Mouse (Mus musculus): ENCODE measurements around the gene Pik3r2.
A peak's percentile ranks its signal among the peaks of the same experiment; 100 is the strongest.

Pik3r2 gene

DNA sequence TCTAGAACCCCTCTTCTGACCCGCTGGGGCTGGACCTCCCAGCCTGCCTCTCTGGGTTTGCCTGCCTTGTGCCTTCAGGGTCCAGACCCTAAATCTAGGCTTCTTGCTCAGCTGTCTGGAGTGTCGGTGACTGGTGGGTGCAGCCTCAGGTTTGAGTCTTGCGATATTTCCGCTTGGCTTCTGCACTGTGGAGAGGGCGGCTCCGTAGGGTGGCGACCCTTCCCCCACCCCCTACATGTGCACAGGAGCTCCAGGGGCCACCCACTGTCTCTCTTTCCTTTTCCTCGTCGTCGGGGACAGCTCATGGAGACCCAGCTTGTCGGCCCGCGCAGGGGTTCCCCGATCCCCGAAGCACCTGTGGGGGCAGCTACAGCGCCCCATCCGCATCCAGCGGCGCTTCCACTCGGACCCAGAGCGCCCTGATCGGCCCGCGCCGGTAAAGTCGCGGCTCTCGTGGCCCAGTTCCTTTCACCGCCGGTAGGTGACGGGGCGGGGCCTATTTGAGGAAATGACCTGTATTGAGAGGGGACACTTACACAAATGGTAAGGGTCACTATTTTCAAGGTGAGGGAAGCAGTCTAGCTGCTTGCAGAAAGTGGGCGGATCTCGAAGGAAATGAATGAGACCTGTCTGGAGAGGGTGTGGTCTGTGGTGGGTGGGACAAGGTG lies 46.6 kb downstream of the Pik3r2 start:
- DNase-seq (ENCODE audit: low read depth, low spot score) = peak; percentile 81
- Histone ChIP-seq H3K27me3 (ENCODE audit: control insufficient read depth, insufficient read depth, low read length, poor library complexity, severe bottlenecking) (no peaks in the 10 kb centered on the region), H3K36me3 (ENCODE audit: control insufficient read depth, insufficient read depth, low read length, poor library complexity, severe bottlenecking) (no peaks in the 10 kb centered on the region)

DNA sequence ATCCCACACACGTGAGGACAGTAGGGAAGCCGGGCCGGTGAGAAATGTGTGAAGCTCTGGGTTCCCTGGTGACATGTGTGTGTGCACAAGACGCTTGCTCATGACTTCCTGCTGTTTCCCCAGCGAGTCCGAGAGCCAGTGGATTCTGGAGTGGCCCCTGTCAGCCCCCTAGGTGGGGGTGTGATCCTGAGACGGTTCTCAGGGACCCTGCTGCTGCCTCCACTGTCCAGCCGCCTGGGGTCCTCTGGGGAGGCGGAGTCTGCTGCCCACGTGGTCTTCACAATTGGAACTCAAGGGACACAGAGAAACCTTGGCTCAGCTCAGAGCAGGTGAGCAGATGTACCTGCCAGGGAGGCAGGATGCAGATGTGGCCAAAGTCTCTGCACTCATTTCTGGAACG lies 49.8 kb downstream of the Pik3r2 start:
- no peak for DNase-seq (ENCODE audit: low read depth, low spot score)
- Histone ChIP-seq H3K36me3 (ENCODE audit: control insufficient read depth, insufficient read depth, low read length, poor library complexity, severe bottlenecking) (no peaks in the 10 kb centered on the region), H3K27me3 (ENCODE audit: control insufficient read depth, insufficient read depth, low read length, poor library complexity, severe bottlenecking) (no peaks in the 10 kb centered on the region)

DNA sequence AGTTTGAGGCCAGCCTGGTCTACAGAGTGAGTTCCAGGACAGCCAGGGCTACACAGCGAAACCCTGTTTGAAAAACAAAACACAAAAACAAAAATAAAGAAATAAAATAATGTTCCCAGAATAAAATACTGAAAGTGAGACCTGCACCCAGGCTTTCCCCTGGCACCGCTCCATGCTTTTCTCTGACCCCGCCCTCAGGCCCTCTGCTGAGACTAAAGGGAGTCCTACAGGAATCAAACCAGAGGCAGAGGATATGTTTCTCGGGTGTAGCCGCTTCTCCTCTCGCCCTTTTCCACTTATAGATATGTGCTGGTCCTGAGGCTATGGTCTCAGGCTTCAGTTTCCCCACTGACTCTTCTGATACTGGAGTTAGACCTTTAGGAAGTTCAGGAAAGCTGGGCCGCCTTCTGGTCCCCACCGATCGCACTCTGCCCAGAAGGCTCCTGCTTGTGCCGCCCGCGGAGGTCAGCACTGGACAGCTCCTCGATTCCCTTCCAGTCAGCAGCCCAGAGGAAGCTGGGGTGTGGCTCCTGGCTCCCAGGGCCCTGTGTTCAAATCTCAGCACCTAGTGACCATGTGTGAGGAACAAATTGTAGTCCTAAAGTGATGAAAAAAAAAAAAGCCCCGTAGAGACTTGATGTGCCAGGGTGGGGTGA lies 50.6 kb downstream of the Pik3r2 start:
- Histone ChIP-seq H3K27me3 (ENCODE audit: control insufficient read depth, insufficient read depth, low read length, poor library complexity, severe bottlenecking) (no peaks in the 10 kb centered on the region), H3K36me3 (ENCODE audit: control insufficient read depth, insufficient read depth, low read length, poor library complexity, severe bottlenecking) (no peaks in the 10 kb centered on the region)
- DNase-seq (ENCODE audit: low read depth, low spot score) = no peak

DNA sequence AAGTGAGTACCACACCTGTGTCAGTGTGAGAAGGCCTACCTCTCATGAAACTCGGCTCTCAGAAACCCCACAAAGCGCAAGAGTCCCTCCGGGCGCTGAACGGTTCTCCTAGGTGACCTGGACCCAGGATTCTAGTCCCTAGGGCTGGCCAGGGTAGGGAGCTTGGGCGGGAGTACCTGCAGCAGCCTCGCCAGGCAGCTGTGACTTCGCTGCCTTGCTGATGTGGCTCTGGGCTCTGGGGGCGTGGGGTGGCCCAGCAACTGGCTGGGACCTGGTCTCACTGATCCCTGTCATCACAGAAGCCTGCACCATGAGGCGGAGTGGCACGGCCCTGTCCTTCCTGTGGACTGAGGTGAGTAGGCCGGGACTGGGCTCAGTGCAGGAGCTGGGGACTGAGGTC lies 52.3 kb downstream of the Pik3r2 start:
- no peaks in the 10 kb centered on the region for H3K36me3 ChIP-seq (ENCODE audit: control insufficient read depth, insufficient read depth, low read length, poor library complexity, severe bottlenecking)
- DNase-seq (ENCODE audit: low read depth, low spot score) = no peak
- H3K27me3 ChIP-seq (ENCODE audit: control insufficient read depth, insufficient read depth, low read length, poor library complexity, severe bottlenecking) = no peaks in the 10 kb centered on the region

DNA sequence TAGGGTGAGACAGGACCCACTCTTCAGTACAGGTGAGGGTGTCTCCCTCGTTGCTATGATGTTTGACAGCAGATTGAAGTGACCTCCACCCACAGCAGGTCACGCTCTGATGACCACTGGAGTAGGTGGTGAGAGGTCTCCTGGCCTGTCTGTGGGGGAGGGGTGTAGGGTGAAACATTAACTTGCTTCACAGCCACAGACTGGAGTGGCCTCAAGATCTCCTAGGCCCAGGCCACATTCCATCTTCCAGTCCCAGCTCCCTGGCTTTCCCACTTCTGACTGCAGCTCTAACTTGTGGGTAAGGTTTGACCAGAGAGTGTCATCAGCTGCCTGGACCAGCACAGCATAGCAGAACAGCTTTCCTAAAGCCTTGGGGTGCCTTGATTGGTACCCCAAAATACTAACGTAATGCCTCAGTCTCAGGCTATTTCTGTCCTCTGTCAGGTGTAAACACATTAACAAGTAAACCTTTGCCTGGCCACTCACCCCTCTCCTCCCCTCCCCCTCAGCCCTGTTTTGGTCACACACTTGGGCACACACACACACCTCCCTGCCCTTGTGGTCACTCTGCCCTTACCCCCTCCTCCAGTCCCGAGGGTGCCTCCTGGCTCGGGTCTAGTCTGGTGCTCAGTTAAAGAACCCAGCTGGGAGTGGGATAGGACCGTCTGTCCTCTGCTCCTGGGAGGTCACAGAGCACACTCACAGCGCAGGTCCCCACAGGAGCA lies 52.9 kb downstream of the Pik3r2 start, which contains the start of gene Pde4c:
Gene Pde4c (plus strand): TSS at position 235 of the 725 bp plus-strand sequence.
- Histone ChIP-seq H3K36me3 (ENCODE audit: control insufficient read depth, insufficient read depth, low read length, poor library complexity, severe bottlenecking) (no peaks in the 10 kb centered on the region), H3K27me3 (ENCODE audit: control insufficient read depth, insufficient read depth, low read length, poor library complexity, severe bottlenecking) (no peaks in the 10 kb centered on the region)
- no peak for DNase-seq (ENCODE audit: low read depth, low spot score)

DNA sequence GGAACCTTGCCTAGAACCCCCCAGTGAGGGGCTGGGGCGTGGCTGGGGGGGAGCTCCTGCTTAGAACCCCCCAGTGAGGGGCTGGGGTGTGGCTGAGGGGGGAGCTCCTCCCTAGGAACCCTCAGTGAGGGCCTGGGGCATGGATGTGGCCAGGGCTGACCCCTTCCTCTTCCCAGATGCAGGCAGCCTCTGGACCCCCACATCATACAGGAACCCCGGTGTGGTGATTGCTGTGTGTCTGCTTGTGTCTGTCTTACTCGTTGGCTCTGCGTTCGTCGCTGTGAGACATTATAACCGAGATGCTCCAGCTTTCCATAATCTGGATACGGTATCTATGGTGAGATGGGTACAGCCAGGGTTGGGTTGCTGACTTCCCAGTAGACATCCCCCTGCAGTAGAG lies 54.9 kb downstream of the Pik3r2 start:
- DNase-seq (ENCODE audit: low read depth, low spot score) = no peak
- no peaks in the 10 kb centered on the region for H3K27me3 ChIP-seq (ENCODE audit: control insufficient read depth, insufficient read depth, low read length, poor library complexity, severe bottlenecking)
- no peaks in the 10 kb centered on the region for H3K36me3 ChIP-seq (ENCODE audit: control insufficient read depth, insufficient read depth, low read length, poor library complexity, severe bottlenecking)

DNA sequence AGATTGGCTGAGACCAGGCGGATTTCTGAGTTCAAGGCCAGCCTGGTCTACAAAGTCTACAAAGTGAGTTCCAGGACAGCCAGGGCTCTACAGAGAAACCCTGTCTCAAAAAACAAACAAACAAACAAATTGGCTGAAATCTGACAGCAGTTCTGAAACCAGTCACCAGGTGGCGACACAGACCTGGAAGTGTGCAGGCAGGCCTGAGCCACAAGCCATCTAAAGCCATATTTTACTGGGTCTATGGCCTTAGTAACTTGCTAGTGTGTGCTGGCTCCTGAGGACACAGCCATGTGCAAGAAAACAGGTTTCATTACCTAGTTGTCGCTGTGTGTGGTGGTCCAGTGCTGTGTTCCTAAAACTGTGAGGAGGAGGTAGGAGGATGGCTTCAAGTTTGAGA lies 55.8 kb downstream of the Pik3r2 start:
- H3K27me3 ChIP-seq (ENCODE audit: control insufficient read depth, insufficient read depth, low read length, poor library complexity, severe bottlenecking) = no peaks in the 10 kb centered on the region

DNA sequence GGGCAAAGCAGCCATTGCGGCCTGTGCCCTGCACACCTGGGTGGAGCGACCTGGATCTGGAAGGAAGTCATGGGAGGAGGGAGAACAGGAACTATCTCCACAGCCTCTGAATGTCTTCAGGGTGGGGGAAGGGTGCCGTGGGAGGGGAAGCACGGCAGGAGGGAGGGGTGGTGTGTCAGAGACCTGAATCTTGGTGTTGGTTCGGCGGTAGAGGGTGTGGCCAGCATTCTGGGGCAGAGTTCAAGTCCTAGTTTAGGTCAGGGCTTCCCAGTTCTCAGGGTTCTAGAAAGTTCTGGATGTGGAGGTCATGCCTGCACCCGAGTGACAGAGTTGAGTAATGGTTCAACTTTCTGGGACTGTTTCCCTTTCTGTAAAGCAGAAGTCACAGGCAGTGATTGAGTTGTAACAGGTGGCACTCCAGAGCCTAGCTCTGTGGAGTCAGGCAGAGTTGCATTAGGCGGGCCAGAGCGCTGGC lies 56.7 kb downstream of the Pik3r2 start:
- DNase-seq (ENCODE audit: low read depth, low spot score) = peak; percentile 48
- H3K27me3 ChIP-seq (ENCODE audit: control insufficient read depth, insufficient read depth, low read length, poor library complexity, severe bottlenecking) = no peaks in the 10 kb centered on the region

More for the DNA sequence above, 55.8 kb downstream of the Pik3r2 start:
- DNase-seq (ENCODE audit: low read depth, low spot score) = peak; percentile 91
- H3K36me3 ChIP-seq (ENCODE audit: control insufficient read depth, insufficient read depth, low read length, poor library complexity, severe bottlenecking) = no peaks in the 10 kb centered on the region

DNA sequence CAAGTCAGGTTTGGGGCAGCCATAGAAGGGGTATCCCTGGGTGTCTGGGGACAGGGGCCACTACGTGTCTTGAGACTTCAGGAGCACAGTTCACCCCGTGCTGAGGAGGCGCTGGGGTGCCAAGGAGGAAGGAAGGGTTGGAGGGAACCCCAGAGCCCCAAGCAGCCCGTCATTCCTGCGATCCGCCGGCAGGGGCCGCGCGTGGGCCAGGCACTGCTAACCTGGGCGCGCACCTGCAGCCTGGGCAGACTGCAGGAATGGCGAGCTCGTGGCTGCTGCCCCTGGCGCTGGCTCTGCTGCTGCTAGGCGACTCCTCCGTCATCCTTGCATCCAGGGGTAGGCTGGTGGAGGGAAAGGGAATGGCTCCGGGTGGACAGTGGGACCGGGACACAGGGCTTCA lies 58.2 kb downstream of the Pik3r2 start, which contains the start of gene Gm3336:
Gene Gm3336 (plus strand): TSS at position 247 of the 400 bp plus-strand sequence.
- Histone ChIP-seq H3K36me3 (ENCODE audit: control insufficient read depth, insufficient read depth, low read length, poor library complexity, severe bottlenecking) (no peaks in the 10 kb centered on the region), H3K27me3 (ENCODE audit: control insufficient read depth, insufficient read depth, low read length, poor library complexity, severe bottlenecking) (no peaks in the 10 kb centered on the region)
- DNase-seq (ENCODE audit: low read depth, low spot score) = peak; percentile 86

More for the DNA sequence above, 56.7 kb downstream of the Pik3r2 start:
- no peaks in the 10 kb centered on the region for H3K36me3 ChIP-seq (ENCODE audit: control insufficient read depth, insufficient read depth, low read length, poor library complexity, severe bottlenecking)
